Mouse (Mus musculus): Measurements from ENCODE around the gene Fgfr2. TPM values are rescaled to one million over a fixed set of nuclear protein-coding genes. Genes with fewer than 3 reads are reported as not detected.
A peak's percentile ranks its signal among the peaks of the same experiment; 100 is the strongest.

Gene Fgfr2
- polyA plus RNA-seq, 1 experiment, result 14.8 TPM

DNA sequence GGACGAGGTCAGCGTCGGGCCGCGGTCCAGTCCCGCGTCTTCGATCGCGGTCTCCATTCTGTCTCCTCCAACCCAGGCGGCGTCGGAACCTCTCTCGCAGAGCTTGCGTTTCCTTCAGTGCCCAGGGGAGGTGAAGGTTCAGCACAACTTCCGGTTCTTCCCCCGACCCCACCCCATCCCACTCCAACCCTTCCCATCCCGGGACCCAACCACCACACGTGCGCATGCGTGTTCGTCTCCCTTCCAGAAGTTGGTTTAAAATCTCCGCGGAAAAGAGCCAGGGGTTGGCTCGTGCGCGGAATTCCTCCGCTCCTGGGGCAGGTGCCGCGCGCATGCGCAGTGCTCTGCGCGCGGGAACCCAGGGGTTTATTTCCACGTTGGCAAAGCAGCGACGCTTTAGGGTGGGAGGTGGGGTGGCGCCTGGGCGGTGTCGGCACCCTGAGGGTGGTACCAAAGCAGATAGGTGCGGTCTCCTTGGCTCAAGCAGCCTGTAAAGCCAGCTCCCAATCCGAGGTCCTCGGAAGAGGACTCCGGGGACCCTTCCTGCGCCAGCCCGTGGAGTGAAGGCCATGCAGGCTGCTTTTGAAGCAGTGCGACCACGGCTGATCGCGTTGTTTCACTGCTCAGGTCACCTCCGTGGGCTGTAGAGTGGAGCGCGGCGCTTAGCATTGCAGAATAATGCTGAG is 1760.4 kb downstream of the Fgfr2 start, which contains the start of gene 2310057M21Rik:
TSS of gene 2310057M21Rik (minus strand) at position 145 of the 686 bp plus-strand sequence.
- Histone ChIP-seq H3K4me1 (ENCODE audit: control insufficient read depth, insufficient read depth, low read length) (no peaks in the 10 kb centered on the region), H3K36me3 (ENCODE audit: control insufficient read depth, insufficient read depth, low read length) (no peaks in the 10 kb centered on the region), H3K27me3 (replicated peaks; ENCODE audit: control insufficient read depth, insufficient read depth, low read length) (no peaks in the 10 kb centered on the region), H3K4me3 (ENCODE audit: insufficient read depth, low read depth, low read length) (peak within 1 kb of the TSS; percentile 75), H3K27ac (ENCODE audit: insufficient read depth, low read depth, low read length) (peak within 1 kb of the TSS; percentile 81)
- no peak for TF ChIP-seq CTCF (conservative IDR thresholded peaks at IDR 0.05; ENCODE audit: insufficient read depth, insufficient read length, low read depth, low read length)
- under 1% methylated on average over 55 of the region's 55 CpGs for WGBS
- DNase-seq, result peak; percentile 99

DNA sequence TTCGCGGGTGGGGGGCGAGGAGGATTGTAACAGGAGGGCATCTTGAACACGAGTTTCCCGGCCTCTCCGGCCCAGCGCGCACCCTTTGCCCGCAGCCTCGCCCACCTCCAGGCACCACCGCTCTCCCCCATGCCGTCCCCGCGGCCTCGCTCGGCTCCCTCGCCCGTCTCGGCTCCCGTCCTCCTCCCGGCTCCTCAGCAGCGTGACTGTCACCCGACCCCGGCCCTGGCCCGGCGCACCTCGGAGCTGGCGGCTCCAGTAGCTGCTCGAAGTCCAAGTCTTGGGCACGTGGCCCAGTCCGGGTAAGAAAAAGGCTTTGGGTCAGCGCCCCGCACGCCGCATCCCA is 1760.9 kb downstream of the Fgfr2 start:
- DNase-seq, result no peak
- no peaks in the 10 kb centered on the region for H3K36me3 ChIP-seq (ENCODE audit: control insufficient read depth, insufficient read depth, low read length)
- under 1% methylated on average over 35 of the region's 35 CpGs for WGBS
- peak overlapping the region; percentile 75 for H3K4me3 ChIP-seq (ENCODE audit: insufficient read depth, low read depth, low read length)
- no peak for TF ChIP-seq CTCF (conservative IDR thresholded peaks at IDR 0.05; ENCODE audit: insufficient read depth, insufficient read length, low read depth, low read length)
- TF ChIP-seq POLR2A (IDR thresholded peaks at IDR 0.05; ENCODE audit: low read depth, low read length), result no peak
- no peaks in the 10 kb centered on the region for H3K4me1 ChIP-seq (ENCODE audit: control insufficient read depth, insufficient read depth, low read length)
- no peaks in the 10 kb centered on the region for H3K27me3 ChIP-seq (replicated peaks; ENCODE audit: control insufficient read depth, insufficient read depth, low read length)
- H3K27ac ChIP-seq (ENCODE audit: insufficient read depth, low read depth, low read length), result peak overlapping the region; percentile 58

DNA sequence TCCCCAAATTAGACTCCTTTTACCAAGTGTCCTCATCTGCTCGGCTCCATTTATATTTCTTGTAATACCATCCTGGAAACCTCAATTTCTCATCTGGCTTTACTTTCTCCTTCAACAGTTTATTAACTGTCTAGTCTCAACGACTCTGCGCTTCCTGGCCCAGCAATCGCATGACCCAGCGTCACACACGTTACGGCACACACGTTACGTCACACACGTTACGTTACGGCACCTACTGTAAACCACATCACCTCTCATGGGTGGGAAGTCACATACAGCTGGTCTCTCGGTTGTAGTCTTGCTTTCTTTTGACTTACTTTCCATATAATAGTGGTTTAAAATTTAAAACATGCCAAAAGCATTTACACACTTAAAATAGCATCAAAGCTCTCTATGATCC is 1767.0 kb downstream of the Fgfr2 start:
- Histone ChIP-seq H3K4me1 (ENCODE audit: control insufficient read depth, insufficient read depth, low read length) (no peaks in the 10 kb centered on the region), H3K27me3 (replicated peaks; ENCODE audit: control insufficient read depth, insufficient read depth, low read length) (no peaks in the 10 kb centered on the region), H3K27ac (ENCODE audit: insufficient read depth, low read depth, low read length) (no peak overlapping the region), H3K4me3 (ENCODE audit: insufficient read depth, low read depth, low read length) (no peak overlapping the region), H3K36me3 (ENCODE audit: control insufficient read depth, insufficient read depth, low read length) (peaks cover 3% of the 10 kb centered on the region)
- no peak for DNase-seq
- 96% methylated on average over 13 of the region's 13 CpGs for WGBS
- TF ChIP-seq CTCF (conservative IDR thresholded peaks at IDR 0.05; ENCODE audit: insufficient read depth, insufficient read length, low read depth, low read length) (no peak), POLR2A (IDR thresholded peaks at IDR 0.05; ENCODE audit: low read depth, low read length) (no peak)

DNA sequence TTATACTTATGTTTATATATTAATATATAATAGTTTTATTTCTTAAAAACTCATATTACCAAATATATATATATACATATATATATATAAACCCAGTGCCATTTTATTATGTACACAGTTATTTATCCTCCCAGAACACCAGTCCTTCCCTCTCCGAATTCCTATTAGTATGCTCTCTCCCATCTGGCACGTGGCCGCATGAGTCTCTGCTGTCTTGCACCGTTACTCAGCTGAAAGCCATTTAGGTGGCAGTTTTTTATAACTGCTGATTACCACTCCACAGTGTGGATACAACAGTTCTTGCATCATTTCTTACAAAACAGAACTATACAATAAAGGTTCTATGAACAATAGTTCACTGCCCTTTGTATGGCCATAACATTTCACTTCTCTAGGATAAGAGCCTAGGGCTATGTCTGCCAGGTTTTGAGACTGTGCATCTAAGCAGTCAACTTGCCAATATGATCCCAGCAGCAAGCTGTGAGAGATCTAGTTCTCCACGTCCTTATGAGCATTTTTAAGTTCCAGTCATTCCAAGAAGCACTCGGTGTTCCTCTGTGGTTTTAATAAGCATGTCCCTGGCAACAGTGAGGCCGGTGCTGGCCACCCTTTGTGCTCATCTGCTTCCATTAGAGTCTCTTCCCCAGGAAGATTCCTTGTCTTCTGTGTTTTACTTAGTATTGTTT is 1777.2 kb downstream of the Fgfr2 start:
- Histone ChIP-seq H3K4me3 (ENCODE audit: insufficient read depth, low read depth, low read length) (no peak overlapping the region), H3K36me3 (ENCODE audit: control insufficient read depth, insufficient read depth, low read length) (peaks cover 3% of the 10 kb centered on the region), H3K4me1 (ENCODE audit: control insufficient read depth, insufficient read depth, low read length) (no peaks in the 10 kb centered on the region), H3K27ac (ENCODE audit: insufficient read depth, low read depth, low read length) (no peak overlapping the region), H3K27me3 (replicated peaks; ENCODE audit: control insufficient read depth, insufficient read depth, low read length) (no peaks in the 10 kb centered on the region)
- TF ChIP-seq CTCF (conservative IDR thresholded peaks at IDR 0.05; ENCODE audit: insufficient read depth, insufficient read length, low read depth, low read length) (no peak), POLR2A (IDR thresholded peaks at IDR 0.05; ENCODE audit: low read depth, low read length) (no peak)
- no peak for DNase-seq
- WGBS, result 70% methylated on average over 7 of the region's 7 CpGs

DNA sequence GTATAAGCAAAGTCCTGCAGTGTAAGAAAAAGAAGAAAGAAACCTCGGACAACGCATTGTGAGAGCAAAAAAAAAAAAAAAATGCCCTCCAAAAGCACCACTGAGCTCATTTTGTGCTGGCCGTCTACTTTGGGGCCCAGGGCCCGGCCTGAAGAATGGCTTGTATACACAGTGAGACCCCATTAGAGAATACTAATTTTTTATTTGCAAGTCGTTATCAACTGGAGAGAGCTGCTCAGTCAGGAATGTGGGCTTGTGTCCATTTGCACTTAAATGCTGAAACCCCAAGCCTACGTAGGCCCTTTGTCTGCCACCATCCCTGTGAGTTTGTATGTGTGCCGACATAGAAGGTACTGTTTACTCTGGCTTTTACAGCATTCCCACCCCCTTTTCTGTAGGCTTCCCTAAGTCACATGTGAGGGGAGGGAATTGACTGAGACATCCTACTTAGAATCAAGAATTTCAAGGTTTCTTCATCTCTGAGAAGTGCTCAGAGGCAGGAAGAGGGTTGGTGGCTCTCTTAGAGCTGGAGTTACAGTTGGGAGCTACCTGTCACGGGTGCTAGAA is 1785.6 kb downstream of the Fgfr2 start:
- no peaks in the 10 kb centered on the region for H3K36me3 ChIP-seq (ENCODE audit: control insufficient read depth, insufficient read depth, low read length)
- TF ChIP-seq POLR2A (IDR thresholded peaks at IDR 0.05; ENCODE audit: low read depth, low read length), result no peak
- TF ChIP-seq CTCF (conservative IDR thresholded peaks at IDR 0.05; ENCODE audit: insufficient read depth, insufficient read length, low read depth, low read length), result no peak
- 71% methylated on average over 8 of the region's 8 CpGs for WGBS
- no peak for DNase-seq
- H3K27ac ChIP-seq (ENCODE audit: insufficient read depth, low read depth, low read length), result no peak overlapping the region
- no peaks in the 10 kb centered on the region for H3K4me1 ChIP-seq (ENCODE audit: control insufficient read depth, insufficient read depth, low read length)
- H3K27me3 ChIP-seq (replicated peaks; ENCODE audit: control insufficient read depth, insufficient read depth, low read length), result no peaks in the 10 kb centered on the region
- H3K4me3 ChIP-seq (ENCODE audit: insufficient read depth, low read depth, low read length), result no peak overlapping the region

DNA sequence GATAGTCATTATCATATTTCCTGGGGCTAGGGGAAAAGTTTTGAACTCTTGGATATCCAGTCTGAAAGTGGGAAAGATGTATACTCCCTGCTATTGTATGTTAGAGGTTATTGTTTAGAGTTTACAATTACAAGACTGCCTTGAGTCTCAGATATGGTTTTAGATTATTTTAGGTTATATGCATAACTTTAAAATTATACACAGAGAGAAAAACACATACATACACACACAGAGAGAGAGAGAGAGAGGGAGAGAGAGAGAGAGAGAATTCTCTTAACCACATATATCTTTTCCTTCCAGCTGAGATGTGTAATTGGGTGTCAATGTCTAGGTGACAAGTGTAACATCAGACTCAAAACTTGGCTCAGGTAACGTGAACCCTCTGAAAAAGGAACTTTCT is 1789.6 kb downstream of the Fgfr2 start, which contains the start of gene Fam24a:
TSS of gene Fam24a (plus strand) at position 301 of the 400 bp plus-strand sequence.
- Histone ChIP-seq H3K4me3 (ENCODE audit: insufficient read depth, low read depth, low read length) (no peak within 1 kb of the TSS), H3K27me3 (replicated peaks; ENCODE audit: control insufficient read depth, insufficient read depth, low read length) (no peaks in the 10 kb centered on the region), H3K27ac (ENCODE audit: insufficient read depth, low read depth, low read length) (no peak within 1 kb of the TSS), H3K4me1 (ENCODE audit: control insufficient read depth, insufficient read depth, low read length) (no peaks in the 10 kb centered on the region), H3K36me3 (ENCODE audit: control insufficient read depth, insufficient read depth, low read length) (no peaks in the 10 kb centered on the region)
- no peak for DNase-seq
- no peak for TF ChIP-seq CTCF (conservative IDR thresholded peaks at IDR 0.05; ENCODE audit: insufficient read depth, insufficient read length, low read depth, low read length)
- TF ChIP-seq POLR2A (IDR thresholded peaks at IDR 0.05; ENCODE audit: low read depth, low read length), result no peak
- WGBS, result 44% methylated on average over 1 of the region's 1 CpGs

DNA sequence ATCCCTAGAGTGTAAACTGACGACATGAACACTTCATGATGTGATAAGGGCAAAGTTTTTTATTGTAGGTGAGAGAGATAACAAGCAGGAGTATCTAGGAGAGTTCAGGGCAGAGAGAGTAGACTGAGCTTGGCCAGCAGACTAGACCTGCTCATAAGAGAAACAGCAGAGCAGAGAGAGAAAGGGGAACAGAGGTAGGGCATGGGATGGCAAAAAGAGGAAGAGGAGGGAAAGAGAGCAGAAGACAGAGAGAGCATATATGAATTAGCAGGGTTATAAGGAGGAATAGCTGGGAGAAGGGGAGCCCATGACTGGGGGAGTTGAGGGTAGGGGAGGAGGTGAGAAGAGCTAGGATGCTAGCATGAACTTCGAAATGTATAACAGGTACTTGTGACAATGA is 1791.5 kb downstream of the Fgfr2 start:
- Histone ChIP-seq H3K36me3 (ENCODE audit: control insufficient read depth, insufficient read depth, low read length) (no peaks in the 10 kb centered on the region), H3K4me1 (ENCODE audit: control insufficient read depth, insufficient read depth, low read length) (no peaks in the 10 kb centered on the region), H3K27me3 (replicated peaks; ENCODE audit: control insufficient read depth, insufficient read depth, low read length) (no peaks in the 10 kb centered on the region), H3K4me3 (ENCODE audit: insufficient read depth, low read depth, low read length) (no peak overlapping the region), H3K27ac (ENCODE audit: insufficient read depth, low read depth, low read length) (no peak overlapping the region)
- no peak for DNase-seq
- TF ChIP-seq CTCF (conservative IDR thresholded peaks at IDR 0.05; ENCODE audit: insufficient read depth, insufficient read length, low read depth, low read length), result no peak
- TF ChIP-seq POLR2A (IDR thresholded peaks at IDR 0.05; ENCODE audit: low read depth, low read length), result no peak
- WGBS, result 67% methylated on average over 2 of the region's 2 CpGs

Measured in kidney, adult 2 months (tissue).